Mouse (Mus musculus): ENCODE measurements around the gene Narfl. TPM values are rescaled to one million over a fixed set of nuclear protein-coding genes. Genes with fewer than 3 reads are reported as not detected.

Narfl gene
- polyA plus RNA-seq, 1 experiment, result 31.4 TPM

DNA sequence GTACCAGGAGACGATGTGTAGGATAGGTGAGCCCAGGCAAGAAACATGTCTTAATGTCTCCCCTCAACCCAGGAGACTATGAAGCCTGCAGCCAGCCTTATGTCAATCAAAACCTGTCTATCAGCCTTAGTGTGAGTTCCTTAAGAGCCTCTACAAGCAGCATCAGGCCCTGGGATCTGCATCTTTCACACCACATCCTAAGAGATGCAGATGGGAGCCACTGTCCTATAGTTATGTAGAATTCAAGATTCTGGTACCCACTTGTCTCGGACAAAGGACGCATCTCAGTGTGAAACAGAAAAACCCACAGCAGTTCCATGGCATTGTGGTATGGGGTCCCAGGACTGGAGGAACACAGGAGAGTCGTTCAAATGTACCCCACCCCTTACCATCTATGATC lies 18.5 kb upstream of the Narfl start:
- no peak overlapping the region for H3ac ChIP-seq (ENCODE audit: control insufficient read depth, insufficient read length)
- peak overlapping the region; percentile 64 for H3K4me2 ChIP-seq (ENCODE audit: low read depth)
- H3K4me3 ChIP-seq, result no peak overlapping the region
- H3K79me2 ChIP-seq (ENCODE audit: control insufficient read depth, insufficient read depth), result no peaks in the 10 kb centered on the region
- no peaks in the 10 kb centered on the region for H3K27me3 ChIP-seq (ENCODE audit: control insufficient read depth, insufficient read depth, insufficient read length)
- H3K36me3 ChIP-seq (ENCODE audit: control insufficient read depth, insufficient read depth), result no peaks in the 10 kb centered on the region
- TF ChIP-seq POLR2AphosphoS2 (IDR thresholded peaks at IDR 0.05; ENCODE audit: insufficient read length, low read depth) (no peak), MYOD1 (IDR thresholded peaks at IDR 0.05; ENCODE audit: control insufficient read depth in 1 of 3, insufficient read length in 2 of 3, low read depth in 2 of 3) (no peak), TCF12 (IDR thresholded peaks at IDR 0.05; ENCODE audit: insufficient read depth, poor library complexity, severe bottlenecking) (no peak), MAX (IDR thresholded peaks at IDR 0.05; ENCODE audit: low read depth) (no peak), SRF (IDR thresholded peaks at IDR 0.05; ENCODE audit: control insufficient read depth, insufficient read length, low read depth) (no peak), USF1 (IDR thresholded peaks at IDR 0.05; ENCODE audit: low read depth) (no peak), CEBPB (IDR thresholded peaks at IDR 0.05; ENCODE audit: insufficient read depth, poor library complexity, severe bottlenecking) (no peak), MYOG (IDR thresholded peaks at IDR 0.05; ENCODE audit: control insufficient read depth in 1 of 3, insufficient read depth in 1 of 3, insufficient read length in 2 of 3, low read depth in 2 of 3) (no peak), REST (IDR thresholded peaks at IDR 0.05; ENCODE audit: insufficient read depth, insufficient read length) (no peak), POLR2A (IDR thresholded peaks at IDR 0.05; ENCODE audit: insufficient read length, low read depth) (no peak), TCF3 (IDR thresholded peaks at IDR 0.05; ENCODE audit: insufficient read length, low read depth) (no peak), E2F4 (IDR thresholded peaks at IDR 0.05; ENCODE audit: insufficient read depth) (no peak)

DNA sequence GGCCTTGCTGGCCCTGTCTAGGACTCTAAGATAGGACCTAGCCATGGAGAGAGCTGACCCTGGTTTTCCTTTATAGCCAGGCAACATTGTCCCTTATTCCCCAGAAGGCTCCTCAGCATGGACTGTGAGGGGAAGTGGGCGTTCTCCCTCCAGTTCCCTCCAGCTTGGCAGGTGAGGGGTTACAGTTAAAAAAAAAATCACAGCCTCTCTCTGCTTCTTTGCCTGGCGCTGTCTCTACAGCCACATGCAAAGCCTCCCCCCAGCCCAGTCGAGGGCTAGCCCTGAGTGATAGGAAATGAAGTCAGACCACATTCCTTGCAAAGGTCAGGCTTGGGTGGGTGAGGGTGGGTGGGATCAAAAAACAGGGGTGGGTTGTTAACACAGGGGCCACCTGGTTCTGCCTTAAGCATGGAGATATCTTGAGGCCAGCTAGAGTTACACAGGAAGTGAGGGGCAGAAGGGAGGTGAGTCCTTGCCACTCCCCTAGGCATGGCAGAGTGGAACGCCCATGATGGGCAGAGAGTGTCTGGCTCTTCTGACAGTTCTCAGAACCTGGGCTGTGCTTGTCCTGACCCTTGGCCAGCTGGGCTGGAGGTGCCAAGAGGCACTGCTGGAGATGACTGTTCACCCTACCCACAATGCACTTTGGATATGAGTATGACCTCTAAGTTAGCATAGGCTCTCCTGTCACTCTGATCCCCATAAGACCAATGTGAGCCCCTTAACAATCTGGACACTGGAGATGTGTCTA lies 17.8 kb upstream of the Narfl start:
- Histone ChIP-seq H3K4me3 (no peak overlapping the region), H3K4me2 (ENCODE audit: low read depth) (peak overlapping the region; percentile 68), H3K27me3 (ENCODE audit: control insufficient read depth, insufficient read depth, insufficient read length) (no peaks in the 10 kb centered on the region), H3ac (ENCODE audit: control insufficient read depth, insufficient read length) (no peak overlapping the region), H3K79me2 (ENCODE audit: control insufficient read depth, insufficient read depth) (no peaks in the 10 kb centered on the region), H3K36me3 (ENCODE audit: control insufficient read depth, insufficient read depth) (no peaks in the 10 kb centered on the region)
- TF ChIP-seq CEBPB (IDR thresholded peaks at IDR 0.05; ENCODE audit: insufficient read depth, poor library complexity, severe bottlenecking), result no peak
- TF ChIP-seq MYOD1 (IDR thresholded peaks at IDR 0.05; ENCODE audit: control insufficient read depth in 1 of 3, insufficient read length in 2 of 3, low read depth in 2 of 3), result peak in 1 of 3 experiments; percentile 66
- TF ChIP-seq TCF12 (IDR thresholded peaks at IDR 0.05; ENCODE audit: insufficient read depth, poor library complexity, severe bottlenecking), result no peak
- no peak for TF ChIP-seq REST (IDR thresholded peaks at IDR 0.05; ENCODE audit: insufficient read depth, insufficient read length)
- TF ChIP-seq USF1 (IDR thresholded peaks at IDR 0.05; ENCODE audit: low read depth), result no peak
- TF ChIP-seq TCF3 (IDR thresholded peaks at IDR 0.05; ENCODE audit: insufficient read length, low read depth), result no peak
- peak in 1 of 3 experiments; percentile 70 for TF ChIP-seq MYOG (IDR thresholded peaks at IDR 0.05; ENCODE audit: control insufficient read depth in 1 of 3, insufficient read depth in 1 of 3, insufficient read length in 2 of 3, low read depth in 2 of 3)
- TF ChIP-seq E2F4 (IDR thresholded peaks at IDR 0.05; ENCODE audit: insufficient read depth), result no peak
- no peak for TF ChIP-seq POLR2AphosphoS2 (IDR thresholded peaks at IDR 0.05; ENCODE audit: insufficient read length, low read depth)
- no peak for TF ChIP-seq POLR2A (IDR thresholded peaks at IDR 0.05; ENCODE audit: insufficient read length, low read depth)
- no peak for TF ChIP-seq SRF (IDR thresholded peaks at IDR 0.05; ENCODE audit: control insufficient read depth, insufficient read length, low read depth)

DNA sequence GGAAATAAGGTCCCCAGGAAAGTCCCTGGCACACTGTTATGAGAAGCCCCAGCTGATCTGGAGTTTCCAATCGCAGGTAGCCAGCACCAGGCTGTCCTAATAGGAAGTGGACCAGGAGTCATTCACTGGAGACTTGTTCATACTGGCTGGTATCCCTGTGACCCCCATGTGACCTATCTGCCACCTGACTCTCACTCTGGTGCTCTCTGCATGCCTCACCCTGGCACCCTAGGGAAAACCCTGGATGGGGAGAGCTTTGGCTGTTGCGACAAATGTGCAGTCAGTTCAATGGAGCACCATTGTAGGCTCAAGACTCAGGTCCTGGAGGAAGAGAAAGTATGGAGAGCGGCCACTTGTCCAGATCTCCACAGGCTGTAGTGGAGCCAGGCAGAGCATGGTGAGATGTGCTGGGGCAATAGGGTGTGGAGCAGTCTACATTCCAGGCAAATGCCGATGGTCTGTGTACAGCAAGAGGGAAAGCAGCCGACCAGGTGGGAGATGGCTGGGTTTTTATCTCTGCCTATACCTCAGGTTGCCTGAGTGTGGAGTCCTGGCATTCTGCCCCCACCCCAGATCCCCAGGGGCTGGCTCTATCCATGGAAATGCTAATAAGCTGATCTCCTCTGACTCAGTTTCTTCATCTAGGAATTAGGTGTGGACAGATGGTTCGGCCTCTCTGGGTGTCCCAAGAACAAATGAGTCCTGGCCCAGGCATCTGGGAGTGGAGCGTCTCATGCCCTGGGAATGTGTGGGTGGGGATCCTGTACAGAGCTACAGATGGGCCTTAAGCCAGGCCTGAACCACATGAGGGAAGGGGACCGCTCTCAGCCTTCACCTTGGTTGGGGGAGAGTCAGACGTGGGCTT lies 17.0 kb upstream of the Narfl start:
- no peaks in the 10 kb centered on the region for H3K27me3 ChIP-seq (ENCODE audit: control insufficient read depth, insufficient read depth, insufficient read length)
- no peaks in the 10 kb centered on the region for H3K36me3 ChIP-seq (ENCODE audit: control insufficient read depth, insufficient read depth)
- no peaks in the 10 kb centered on the region for H3K79me2 ChIP-seq (ENCODE audit: control insufficient read depth, insufficient read depth)
- TF ChIP-seq CEBPB (IDR thresholded peaks at IDR 0.05; ENCODE audit: insufficient read depth, poor library complexity, severe bottlenecking) (no peak), TCF3 (IDR thresholded peaks at IDR 0.05; ENCODE audit: insufficient read length, low read depth) (no peak), MAX (IDR thresholded peaks at IDR 0.05; ENCODE audit: low read depth) (no peak), MYOG (IDR thresholded peaks at IDR 0.05; ENCODE audit: control insufficient read depth in 1 of 3, insufficient read depth in 1 of 3, insufficient read length in 2 of 3, low read depth in 2 of 3) (peak in 1 of 3 experiments; percentile 62), E2F4 (IDR thresholded peaks at IDR 0.05; ENCODE audit: insufficient read depth) (no peak), TCF12 (IDR thresholded peaks at IDR 0.05; ENCODE audit: insufficient read depth, poor library complexity, severe bottlenecking) (no peak), REST (IDR thresholded peaks at IDR 0.05; ENCODE audit: insufficient read depth, insufficient read length) (no peak), SRF (IDR thresholded peaks at IDR 0.05; ENCODE audit: control insufficient read depth, insufficient read length, low read depth) (no peak), USF1 (IDR thresholded peaks at IDR 0.05; ENCODE audit: low read depth) (peak; percentile 38), MYOD1 (IDR thresholded peaks at IDR 0.05; ENCODE audit: control insufficient read depth in 1 of 3, insufficient read length in 2 of 3, low read depth in 2 of 3) (peak in 2 of 3 experiments; percentile 11 to 63), POLR2A (IDR thresholded peaks at IDR 0.05; ENCODE audit: insufficient read length, low read depth) (no peak), POLR2AphosphoS2 (IDR thresholded peaks at IDR 0.05; ENCODE audit: insufficient read length, low read depth) (no peak)
- H3K4me3 ChIP-seq, result no peak overlapping the region
- no peak overlapping the region for H3ac ChIP-seq (ENCODE audit: control insufficient read depth, insufficient read length)
- H3K4me2 ChIP-seq (ENCODE audit: low read depth), result peak overlapping the region; percentile 68

DNA sequence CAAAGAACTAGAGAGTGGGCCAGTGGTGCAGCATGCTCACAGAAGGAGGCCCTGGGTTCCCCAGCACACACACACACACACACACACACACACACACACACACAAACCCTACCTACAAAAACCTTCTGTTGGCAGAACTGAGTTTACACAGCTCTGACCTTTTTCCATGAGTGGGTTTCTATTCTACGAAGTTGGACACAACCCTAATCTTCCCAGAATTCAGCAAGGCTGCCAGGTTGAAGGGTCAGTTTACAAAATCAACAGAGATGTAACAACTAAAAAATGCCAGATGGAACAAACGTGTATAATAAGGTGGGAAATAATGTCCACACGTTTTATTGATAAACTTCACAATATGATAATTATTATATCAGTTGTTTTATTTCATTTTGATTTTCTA lies 15.9 kb upstream of the Narfl start:
- Histone ChIP-seq H3ac (ENCODE audit: control insufficient read depth, insufficient read length) (no peak overlapping the region), H3K4me3 (no peak overlapping the region), H3K36me3 (ENCODE audit: control insufficient read depth, insufficient read depth) (no peaks in the 10 kb centered on the region), H3K27me3 (ENCODE audit: control insufficient read depth, insufficient read depth, insufficient read length) (no peaks in the 10 kb centered on the region), H3K79me2 (ENCODE audit: control insufficient read depth, insufficient read depth) (no peaks in the 10 kb centered on the region), H3K4me2 (ENCODE audit: low read depth) (peak overlapping the region; percentile 68)
- TF ChIP-seq SRF (IDR thresholded peaks at IDR 0.05; ENCODE audit: control insufficient read depth, insufficient read length, low read depth), result no peak
- TF ChIP-seq USF1 (IDR thresholded peaks at IDR 0.05; ENCODE audit: low read depth), result no peak
- no peak for TF ChIP-seq POLR2AphosphoS2 (IDR thresholded peaks at IDR 0.05; ENCODE audit: insufficient read length, low read depth)
- TF ChIP-seq MYOD1 (IDR thresholded peaks at IDR 0.05; ENCODE audit: control insufficient read depth in 1 of 3, insufficient read length in 2 of 3, low read depth in 2 of 3), result no peak
- no peak for TF ChIP-seq TCF3 (IDR thresholded peaks at IDR 0.05; ENCODE audit: insufficient read length, low read depth)
- no peak for TF ChIP-seq MYOG (IDR thresholded peaks at IDR 0.05; ENCODE audit: control insufficient read depth in 1 of 3, insufficient read depth in 1 of 3, insufficient read length in 2 of 3, low read depth in 2 of 3)
- no peak for TF ChIP-seq TCF12 (IDR thresholded peaks at IDR 0.05; ENCODE audit: insufficient read depth, poor library complexity, severe bottlenecking)
- TF ChIP-seq E2F4 (IDR thresholded peaks at IDR 0.05; ENCODE audit: insufficient read depth), result no peak
- TF ChIP-seq POLR2A (IDR thresholded peaks at IDR 0.05; ENCODE audit: insufficient read length, low read depth), result no peak
- no peak for TF ChIP-seq REST (IDR thresholded peaks at IDR 0.05; ENCODE audit: insufficient read depth, insufficient read length)
- no peak for TF ChIP-seq CEBPB (IDR thresholded peaks at IDR 0.05; ENCODE audit: insufficient read depth, poor library complexity, severe bottlenecking)
- no peak for TF ChIP-seq MAX (IDR thresholded peaks at IDR 0.05; ENCODE audit: low read depth)

All from myocyte (in vitro differentiated cells).